Mouse (Mus musculus) embryonic facial prominence, embryonic 14.5 days (tissue): ENCODE results near the gene Megf11. TPM values are rescaled to one million over a fixed set of nuclear protein-coding genes. Genes with fewer than 3 reads are reported as not detected.

Experiments used
- ATAC-seq: fragments of 200-750 bp; cut with Nextera tagmentation; 2 replicates; pipeline ENCODE4 v1.8.0; 2017; ENCODE audit warnings: low read depth, moderate number of reproducible peaks, moderate TSS enrichment
- DNase-seq: peaks from one replicate; pipeline ENCODE4 v3.0.0-alpha.2; 2015; ENCODE audit warnings: low spot score
- H3K27ac ChIP-seq: fragments of 300-500 bp; sonication (generic); replicated peaks from 2 replicates; pipeline ENCODE4 v1.5.1; 2014; ENCODE audit warnings: low read depth, mild to moderate bottlenecking, low read length, moderate library complexity
- H3K27me3 ChIP-seq: fragments of 300-500 bp; sonication (generic); replicated peaks from 2 replicates; pipeline ENCODE4 v1.6.1; 2014; ENCODE audit warnings: low read length; ENCODE audit not compliant: control insufficient read depth, insufficient read depth
- H3K36me3 ChIP-seq: fragments of 300-500 bp; sonication (generic); 2 replicates; pipeline ENCODE4 v1.6.1; 2014; ENCODE audit warnings: low read length, mixed read lengths; ENCODE audit not compliant: control insufficient read depth, insufficient read depth
- H3K4me1 ChIP-seq: fragments of 300-500 bp; sonication (generic); 2 replicates; pipeline ENCODE4 v1.6.1; 2014; ENCODE audit warnings: antibody characterized with exemption, low read length; ENCODE audit not compliant: control insufficient read depth, insufficient read depth
- H3K4me2 ChIP-seq: fragments of 300-500 bp; sonication (generic); 2 replicates; pipeline ENCODE4 v1.6.1; 2014; ENCODE audit warnings: low read depth, mild to moderate bottlenecking, low read length, moderate library complexity, mixed read lengths
- H3K4me3 ChIP-seq: fragments of 300-500 bp; sonication (generic); 2 replicates; pipeline ENCODE4 v1.5.1; 2014; ENCODE audit warnings: low read depth, mild to moderate bottlenecking, low read length
- H3K9ac ChIP-seq: fragments of 300-500 bp; sonication (generic); 2 replicates; pipeline ENCODE4 v1.6.1; 2014; ENCODE audit warnings: low read depth, mild to moderate bottlenecking, low read length, moderate library complexity, mixed read lengths
- H3K9me3 ChIP-seq: fragments of 300-500 bp; sonication (generic); 2 replicates; pipeline ENCODE4 v1.6.1; 2016; ENCODE audit warnings: low read length; ENCODE audit not compliant: control insufficient read depth
- WGBS: fragments of 180-500 bp; shearing (Covaris S2); extraction: QIAGEN DNeasy Blood & Tissue Kit; methylation state at CpG from one replicate; pipeline ENCODE4 v1.1.7; 2014; 5-methylcytosine and 5-hydroxymethylcytosine counted together
- polyA plus RNA-seq: library from polyadenylated mRNA; unstranded; fragments of >200 nt; fragmentation: Nextera tagmentation; extraction: Ambion mirVana; gene quantifications from 2 replicates; pipeline ENCODE4 v1.2.1, GENCODE M21; 2014

The Megf11 gene
- polyA plus RNA-seq, 1 experiment from 2014 or later: 1.3 TPM

- H3K36me3 ChIP-seq: no peaks in the 10 kb centered on the region
- H3K4me2 ChIP-seq: no peak overlapping the region
- DNase-seq (no peak), ATAC-seq (no peak)
- no peaks in the 10 kb centered on the region for H3K4me1 ChIP-seq
- H3K27me3 ChIP-seq: no peaks in the 10 kb centered on the region
- 51% methylated on average over 7 of the region's 7 CpGs for WGBS
- H3K9ac ChIP-seq: no peak overlapping the region
- H3K9me3 ChIP-seq: no peaks in the 10 kb centered on the region
- no peak overlapping the region for H3K27ac ChIP-seq
- H3K4me3 ChIP-seq: no peak overlapping the region
Observed at GRCm38 (mm10) chr9:64644129-64644528, 258.7 kb downstream of the Megf11 start.

- 78% methylated on average over 3 of the region's 3 CpGs for WGBS
- Histone ChIP-seq H3K9me3 (no peaks in the 10 kb centered on the region), H3K9ac (no peak overlapping the region), H3K27ac (no peak overlapping the region), H3K4me2 (no peak overlapping the region), H3K27me3 (no peaks in the 10 kb centered on the region), H3K4me1 (no peaks in the 10 kb centered on the region), H3K36me3 (no peaks in the 10 kb centered on the region), H3K4me3 (no peak overlapping the region)
- ATAC-seq (no peak), DNase-seq (no peak)
Observed at GRCm38 (mm10) chr9:64645462-64645861, 260.0 kb downstream of the Megf11 start.

GRCm38 (mm10) chr9:64649393-64649792 lies 264.0 kb downstream of the Megf11 start:
- Histone ChIP-seq H3K9me3 (no peaks in the 10 kb centered on the region), H3K36me3 (no peaks in the 10 kb centered on the region), H3K27me3 (no peaks in the 10 kb centered on the region), H3K4me2 (no peak overlapping the region), H3K27ac (no peak overlapping the region), H3K4me3 (no peak overlapping the region), H3K4me1 (no peaks in the 10 kb centered on the region), H3K9ac (no peak overlapping the region)
- DNase-seq: no peak
- no peak for ATAC-seq
- 57% methylated on average over 9 of the region's 9 CpGs for WGBS

- H3K9ac ChIP-seq: no peak overlapping the region
- no peaks in the 10 kb centered on the region for H3K4me1 ChIP-seq
- H3K36me3 ChIP-seq: no peaks in the 10 kb centered on the region
- no peak overlapping the region for H3K27ac ChIP-seq
- no peak for ATAC-seq
- no peak overlapping the region for H3K4me2 ChIP-seq
- no peaks in the 10 kb centered on the region for H3K9me3 ChIP-seq
- WGBS: 18% methylated on average over 2 of the region's 2 CpGs
- H3K27me3 ChIP-seq: no peaks in the 10 kb centered on the region
- H3K4me3 ChIP-seq: no peak overlapping the region
- no peak for DNase-seq
Observed at GRCm38 (mm10) chr9:64649892-64650291, 264.5 kb downstream of the Megf11 start.

GRCm38 (mm10) chr9:64651181-64651580 lies 265.8 kb downstream of the Megf11 start:
- Histone ChIP-seq H3K9ac (no peak overlapping the region), H3K4me1 (no peaks in the 10 kb centered on the region), H3K9me3 (no peaks in the 10 kb centered on the region), H3K4me3 (no peak overlapping the region), H3K36me3 (no peaks in the 10 kb centered on the region), H3K27ac (no peak overlapping the region), H3K4me2 (no peak overlapping the region), H3K27me3 (no peaks in the 10 kb centered on the region)
- no peak for ATAC-seq
- WGBS: 88% methylated on average over 1 of the region's 1 CpGs
- no peak for DNase-seq

GRCm38 (mm10) chr9:64651689-64652088 lies 266.3 kb downstream of the Megf11 start:
- Histone ChIP-seq H3K4me3 (no peak overlapping the region), H3K9me3 (no peaks in the 10 kb centered on the region), H3K4me2 (no peak overlapping the region), H3K9ac (no peak overlapping the region), H3K4me1 (no peaks in the 10 kb centered on the region), H3K27ac (no peak overlapping the region), H3K36me3 (no peaks in the 10 kb centered on the region), H3K27me3 (no peaks in the 10 kb centered on the region)
- 59% methylated on average over 4 of the region's 4 CpGs for WGBS
- DNase-seq (no peak), ATAC-seq (no peak)

- Histone ChIP-seq H3K27me3 (no peaks in the 10 kb centered on the region), H3K4me1 (no peaks in the 10 kb centered on the region), H3K27ac (no peak overlapping the region), H3K9me3 (no peaks in the 10 kb centered on the region), H3K9ac (no peak overlapping the region), H3K4me3 (no peak overlapping the region), H3K36me3 (no peaks in the 10 kb centered on the region), H3K4me2 (no peak overlapping the region)
- no peak for DNase-seq
- ATAC-seq: no peak
- WGBS: 54% methylated on average over 2 of the region's 2 CpGs
Observed at GRCm38 (mm10) chr9:64652138-64652537, 266.7 kb downstream of the Megf11 start.

GRCm38 (mm10) chr9:64652841-64653361 lies 267.5 kb downstream of the Megf11 start:
- H3K27ac ChIP-seq: no peak overlapping the region
- H3K4me3 ChIP-seq: no peak overlapping the region
- DNase-seq: no peak
- no peak for ATAC-seq
- H3K27me3 ChIP-seq: no peaks in the 10 kb centered on the region
- 58% methylated on average over 10 of the region's 10 CpGs for WGBS
- no peak overlapping the region for H3K4me2 ChIP-seq
- no peaks in the 10 kb centered on the region for H3K4me1 ChIP-seq
- no peaks in the 10 kb centered on the region for H3K9me3 ChIP-seq
- H3K9ac ChIP-seq: no peak overlapping the region
- no peaks in the 10 kb centered on the region for H3K36me3 ChIP-seq

- WGBS: 86% methylated on average over 10 of the region's 10 CpGs
- Histone ChIP-seq H3K4me1 (no peaks in the 10 kb centered on the region), H3K27me3 (no peaks in the 10 kb centered on the region), H3K9me3 (no peaks in the 10 kb centered on the region), H3K27ac (no peak overlapping the region), H3K4me2 (no peak overlapping the region), H3K36me3 (no peaks in the 10 kb centered on the region), H3K4me3 (no peak overlapping the region), H3K9ac (no peak overlapping the region)
- DNase-seq (no peak), ATAC-seq (no peak)
Observed at GRCm38 (mm10) chr9:64654723-64655122, 269.3 kb downstream of the Megf11 start.
